Mouse (Mus musculus): Measurements from ENCODE around the gene Gm14419.
"Not testable (repeated sequence)": the region's sequence is repeated elsewhere in the genome, so short reads cannot be mapped to it uniquely, and the experiment has no call there.

Gm14419 gene

DNA sequence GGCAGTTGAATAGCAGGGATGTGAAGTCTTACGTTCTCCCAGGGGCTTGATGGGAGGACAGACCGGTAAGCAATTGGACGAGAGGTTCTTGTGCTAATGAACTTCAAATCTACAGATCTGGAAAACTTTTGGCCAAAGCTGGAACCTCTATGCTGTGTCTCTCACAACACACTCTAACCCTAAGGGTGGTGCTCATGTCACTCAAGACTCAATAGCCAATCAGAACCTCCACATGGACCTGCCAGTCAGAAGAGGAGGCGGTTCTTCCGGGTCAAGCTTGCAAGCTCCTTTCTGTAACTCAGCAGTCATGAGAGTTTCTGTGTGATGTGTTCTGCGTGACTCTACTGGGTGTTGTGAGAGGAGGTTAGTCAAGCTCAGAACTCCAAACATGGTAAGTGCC lies at the start of gene Gm14419:
Gene Gm14419 (plus strand): TSS at position 301 of the 400 bp plus-strand sequence.
- DNase-seq (ENCODE audit: low spot score): not testable (repeated sequence)
